21 mouse cellular contexts compared by ENCODE assay signal in the genomic region with DNA sequence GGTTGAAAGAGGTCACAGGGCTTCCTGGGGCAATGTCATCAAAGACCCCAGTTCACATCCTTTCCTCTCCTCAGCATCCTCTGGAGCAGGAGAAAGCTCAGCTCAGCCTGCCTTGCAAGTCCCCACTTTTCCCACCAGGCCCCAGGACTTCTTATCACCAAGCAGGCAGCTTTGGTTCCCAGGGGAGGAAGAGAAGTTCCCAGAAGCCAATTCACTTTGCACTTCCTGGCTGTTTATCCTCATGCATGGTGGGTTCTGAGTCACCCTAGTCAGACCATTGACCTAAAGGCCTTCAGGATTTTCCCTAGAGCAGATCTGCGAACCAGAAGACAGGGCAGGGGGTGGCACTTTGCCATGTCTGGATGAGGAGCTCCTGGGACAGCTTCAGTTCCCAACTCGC.
"Had no signal": no experiment of that assay in that cellular context is flagged by ENCODE, and none has a peak within 500 bp of the region (broad histone marks: within the 10 kb centered on the region; RNA-seq: fewer than 3 reads in every experiment).

No protein-coding gene starts in this region.

- H3K4me2 ChIP-seq: heart, embryonic 12.5 days; hindbrain, embryonic 13.5 days; hindbrain, embryonic 15.5 days; kidney, embryonic 15.5 days; limb, embryonic 13.5 days; limb, embryonic 15.5 days; liver, embryonic 12.5 days had no signal

- H3K4me1 ChIP-seq: heart, embryonic 12.5 days; hindbrain, embryonic 13.5 days; hindbrain, embryonic 15.5 days; kidney, embryonic 15.5 days; liver, embryonic 12.5 days had no signal

- ATAC-seq: hindbrain, postnatal 0 days; intestine, embryonic 16.5 days; liver, embryonic 12.5 days had no signal

- H3K27ac ChIP-seq: hindbrain, embryonic 13.5 days; hindbrain, embryonic 15.5 days; hindbrain, postnatal 0 days; kidney, embryonic 15.5 days; kidney, postnatal 0 days; limb, embryonic 13.5 days; limb, embryonic 15.5 days; liver, embryonic 12.5 days; liver, embryonic 14.5 days had no signal

- H3K36me3 ChIP-seq: heart, embryonic 12.5 days; hindbrain, embryonic 13.5 days; hindbrain, embryonic 15.5 days; kidney, embryonic 15.5 days; limb, embryonic 13.5 days; limb, embryonic 15.5 days; liver, embryonic 12.5 days had no signal

- H3K4me3 ChIP-seq: heart, embryonic 12.5 days; hindbrain, embryonic 13.5 days; hindbrain, embryonic 15.5 days; kidney, embryonic 15.5 days; limb, embryonic 13.5 days; limb, embryonic 15.5 days; liver, embryonic 12.5 days had no signal

- DNase-seq: gastrocnemius, postnatal 14 days; gastrocnemius, postnatal 36 days; kidney, adult 11 months; kidney, adult 2 months; kidney, adult 9 months; kidney, postnatal 14 days; kidney, postnatal 36 days; layer of hippocampus, adult 9-11 months; layer of hippocampus, postnatal 36 days; left cerebral cortex, postnatal 4 days had no signal

- H3K9me3 ChIP-seq: heart, embryonic 12.5 days; hindbrain, embryonic 13.5 days; hindbrain, embryonic 15.5 days; kidney, embryonic 15.5 days; limb, embryonic 13.5 days; limb, embryonic 15.5 days; liver, embryonic 12.5 days had no signal

- H3K9ac ChIP-seq: heart, embryonic 12.5 days; hindbrain, embryonic 13.5 days; hindbrain, embryonic 15.5 days; kidney, embryonic 15.5 days; limb, embryonic 13.5 days; limb, embryonic 15.5 days; liver, embryonic 12.5 days; liver, embryonic 14.5 days had no signal
